ENCODE assay signal across 11 mouse cellular contexts in the genomic region with DNA sequence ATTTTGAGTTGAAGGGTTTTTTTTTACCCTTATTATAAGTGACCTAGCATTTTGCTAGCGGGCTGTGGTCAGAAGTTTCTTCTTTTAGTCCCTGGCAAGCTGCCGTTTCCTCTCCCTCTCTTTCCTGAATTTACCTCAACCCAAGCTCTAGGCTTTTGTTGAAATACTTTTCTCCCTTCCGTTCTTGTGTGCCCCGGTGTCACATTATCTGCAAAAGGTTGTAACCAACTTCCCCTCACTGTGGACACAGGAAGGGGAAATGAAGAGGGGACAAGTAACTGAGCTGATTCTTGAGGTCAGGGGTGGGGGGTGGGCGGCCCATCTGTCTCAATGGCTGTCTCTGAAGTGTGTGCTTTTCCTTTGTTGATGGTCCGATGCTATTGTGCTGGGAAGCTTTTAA.
A peak's percentile ranks its signal among the peaks of the same experiment; 100 is the strongest.
DNase-seq lines count a peak whose midpoint lies in the region; ATAC-seq and TF ChIP-seq lines count a peak whose summit lies in the region.
"Had no signal": no experiment of that assay in that cellular context is flagged by ENCODE, and none has a peak within 500 bp of the region (broad histone marks: within the 10 kb centered on the region; RNA-seq: fewer than 3 reads in every experiment).

No protein-coding gene starts in this region.

- no peaks in the 10 kb centered on the region for H3K27me3 ChIP-seq in hindbrain, embryonic 10.5 days (ENCODE audit: insufficient read depth, poor library complexity, severe bottlenecking)
- H3K27me3 ChIP-seq in hindbrain, embryonic 16.5 days (replicated peaks; ENCODE audit: control insufficient read depth, insufficient read depth, low read length) = no peaks in the 10 kb centered on the region
- H3K27me3 ChIP-seq in liver, postnatal 0 days (ENCODE audit: insufficient read depth, low read length) = no peaks in the 10 kb centered on the region
- no peaks in the 10 kb centered on the region for H3K27me3 ChIP-seq in midbrain, embryonic 11.5 days (ENCODE audit: control insufficient read depth, insufficient read depth, low read length)
- H3K27me3 ChIP-seq: midbrain, embryonic 15.5 days had no signal

- H3K4me2 ChIP-seq in hindbrain, embryonic 16.5 days (ENCODE audit: low read length) = no peak overlapping the region
- H3K4me2 ChIP-seq in liver, postnatal 0 days (ENCODE audit: low read depth, low read length) = no peak overlapping the region
- H3K4me2 ChIP-seq in midbrain, embryonic 11.5 days = no peak overlapping the region
- H3K4me2 ChIP-seq: midbrain, embryonic 15.5 days had no signal

- no peak overlapping the region for H3K9ac ChIP-seq in hindbrain, embryonic 16.5 days (ENCODE audit: low read depth, low read length)
- H3K9ac ChIP-seq in liver, postnatal 0 days (replicated peaks) = no peak overlapping the region
- H3K9ac ChIP-seq in midbrain, embryonic 11.5 days (ENCODE audit: low read length) = no peak overlapping the region
- H3K9ac ChIP-seq: midbrain, embryonic 15.5 days had no signal

- TF ChIP-seq EP300 in liver, postnatal 0 days (IDR thresholded peaks at IDR 0.05; ENCODE audit: low read depth) = peak; percentile 53; the same call in 1 of the 2 replicates

- no peak for ATAC-seq in hindbrain, embryonic 16.5 days
- ATAC-seq in common myeloid progenitor, adult 5-6 weeks (replicated peaks; ENCODE audit: low read depth, poor library complexity, severe bottlenecking) = peak; percentile 93
- ATAC-seq in liver, postnatal 0 days = peak; percentile 43; the same call in 1 of the 2 replicates
- no peak for ATAC-seq in midbrain, embryonic 11.5 days (ENCODE audit: low FRiP score)
- ATAC-seq in CD4-positive, CD25-positive, alpha-beta regulatory T cell, adult 4 months = no peak
- ATAC-seq: midbrain, embryonic 15.5 days had no signal

- H3K9me3 ChIP-seq in hindbrain, embryonic 10.5 days = no peaks in the 10 kb centered on the region
- H3K9me3 ChIP-seq in hindbrain, embryonic 16.5 days (ENCODE audit: control insufficient read depth, low read length) = no peaks in the 10 kb centered on the region
- no peaks in the 10 kb centered on the region for H3K9me3 ChIP-seq in liver, postnatal 0 days (ENCODE audit: low read length)
- H3K9me3 ChIP-seq in midbrain, embryonic 11.5 days (ENCODE audit: control insufficient read depth, low read length) = no peaks in the 10 kb centered on the region
- H3K9me3 ChIP-seq: midbrain, embryonic 15.5 days had no signal

- peak; percentile 14 for DNase-seq in hindbrain, embryonic 10.5 days (ENCODE audit: low spot score)
- peak; percentile 27 for DNase-seq in kidney, adult 11 months
- DNase-seq in liver, postnatal 0 days = no peak
- no peak for DNase-seq in midbrain, embryonic 11.5 days (ENCODE audit: low spot score, missing footprints)
- DNase-seq in Muller cell, postnatal 12 days (ENCODE audit: inconsistent ontology term) = no peak
- DNase-seq: spleen, adult 18-20 months; thymus, adult 2 months had no signal

- no peak overlapping the region for H3K4me3 ChIP-seq in hindbrain, embryonic 10.5 days
- H3K4me3 ChIP-seq in hindbrain, embryonic 16.5 days (ENCODE audit: low read length) = no peak overlapping the region
- no peak overlapping the region for H3K4me3 ChIP-seq in liver, postnatal 0 days (ENCODE audit: low read depth, low read length)
- H3K4me3 ChIP-seq in midbrain, embryonic 11.5 days (ENCODE audit: low read depth, low read length) = no peak overlapping the region
- H3K4me3 ChIP-seq: midbrain, embryonic 15.5 days had no signal

- H3K27ac ChIP-seq in hindbrain, embryonic 10.5 days = no peak overlapping the region
- H3K27ac ChIP-seq in hindbrain, embryonic 16.5 days (ENCODE audit: low read depth, low read length) = no peak overlapping the region
- no peak overlapping the region for H3K27ac ChIP-seq in liver, postnatal 0 days (ENCODE audit: low read depth)
- H3K27ac ChIP-seq in midbrain, embryonic 11.5 days (ENCODE audit: low read depth, low read length) = no peak overlapping the region
- H3K27ac ChIP-seq: midbrain, embryonic 15.5 days had no signal

- no peak for TF ChIP-seq CTCF in liver, postnatal 0 days (IDR thresholded peaks at IDR 0.05; ENCODE audit: low read depth)

- 53% methylated on average over 6 of the region's 6 CpGs for WGBS in hindbrain, embryonic 10.5 days
- 45% methylated on average over 6 of the region's 6 CpGs for WGBS in hindbrain, embryonic 16.5 days
- 29% methylated on average over 6 of the region's 6 CpGs for WGBS in liver, postnatal 0 days (ENCODE audit: insufficient replicate concordance)
- WGBS in midbrain, embryonic 11.5 days = 64% methylated on average over 6 of the region's 6 CpGs

- no peaks in the 10 kb centered on the region for H3K36me3 ChIP-seq in hindbrain, embryonic 10.5 days
- H3K36me3 ChIP-seq in hindbrain, embryonic 16.5 days (ENCODE audit: control insufficient read depth, insufficient read depth, low read length) = no peaks in the 10 kb centered on the region
- no peaks in the 10 kb centered on the region for H3K36me3 ChIP-seq in liver, postnatal 0 days (replicated peaks; ENCODE audit: insufficient read depth, low read length)
- H3K36me3 ChIP-seq in midbrain, embryonic 11.5 days (ENCODE audit: control insufficient read depth, insufficient read depth, low read length) = no peaks in the 10 kb centered on the region
- H3K36me3 ChIP-seq: midbrain, embryonic 15.5 days had no signal

- peaks cover 8% of the 10 kb centered on the region; the same call in 1 of the 2 replicates for H3K4me1 ChIP-seq in hindbrain, embryonic 10.5 days (replicated peaks)
- H3K4me1 ChIP-seq in hindbrain, embryonic 16.5 days (ENCODE audit: control insufficient read depth, insufficient read depth, low read depth, low read length) = no peaks in the 10 kb centered on the region
- no peaks in the 10 kb centered on the region; the same call in 1 of the 2 replicates for H3K4me1 ChIP-seq in liver, postnatal 0 days (ENCODE audit: insufficient read depth)
- peaks cover 3% of the 10 kb centered on the region; the same call in 1 of the 2 replicates for H3K4me1 ChIP-seq in midbrain, embryonic 11.5 days (ENCODE audit: control insufficient read depth, insufficient read depth, low read length)
- H3K4me1 ChIP-seq: midbrain, embryonic 15.5 days had no signal

Comparison
In these comparisons a context has a peak if more than half of its experiments do, and no peak if none do; other contexts are left out.
1. DNase-seq: peak in hindbrain, embryonic 10.5 days (single experiment) and kidney, adult 11 months (single experiment); none in liver, postnatal 0 days (single experiment), midbrain, embryonic 11.5 days (single experiment) and Muller cell, postnatal 12 days (single experiment).
2. ATAC-seq: peak in common myeloid progenitor, adult 5-6 weeks (single experiment) and liver, postnatal 0 days (single experiment); none in hindbrain, embryonic 16.5 days (single experiment), midbrain, embryonic 11.5 days (single experiment) and CD4-positive, CD25-positive, alpha-beta regulatory T cell, adult 4 months (single experiment).